Mouse (Mus musculus) kidney, embryonic 14.5 days (tissue): ENCODE results near the gene Pls1. TPM values are rescaled to one million over a fixed set of nuclear protein-coding genes. Genes with fewer than 3 reads are reported as not detected.

Source experiments
- ATAC-seq: fragments of 200-750 bp; cut with Nextera tagmentation; 2 replicates; pipeline ENCODE4 v1.8.0; 2017; ENCODE audit warnings: moderate number of reproducible peaks, mild to moderate bottlenecking, moderate TSS enrichment, moderate library complexity; ENCODE audit not compliant: low FRiP score, low TSS enrichment
- H3K27ac ChIP-seq: fragments of 300-500 bp; sonication (generic); 2 replicates; pipeline ENCODE4 v1.5.1; 2014; ENCODE audit warnings: low read depth, mild to moderate bottlenecking, low read length, moderate library complexity, mixed read lengths
- H3K27me3 ChIP-seq: fragments of 300-500 bp; sonication (generic); 2 replicates; pipeline ENCODE4 v1.6.1; 2014; ENCODE audit warnings: mild to moderate bottlenecking, low read length; ENCODE audit not compliant: control insufficient read depth, insufficient read depth
- H3K36me3 ChIP-seq: fragments of 300-500 bp; sonication (generic); 2 replicates; pipeline ENCODE4 v1.6.1; 2014; ENCODE audit warnings: low read length, mixed read lengths; ENCODE audit not compliant: control insufficient read depth, insufficient read depth
- H3K4me1 ChIP-seq: fragments of 300-500 bp; sonication (generic); 2 replicates; pipeline ENCODE4 v1.6.1; 2014; ENCODE audit warnings: low read length, mixed read lengths; ENCODE audit not compliant: control insufficient read depth, insufficient read depth
- H3K4me2 ChIP-seq: fragments of 300-500 bp; sonication (generic); replicated peaks from 2 replicates; pipeline ENCODE4 v1.6.1; 2014; ENCODE audit warnings: low read depth, mild to moderate bottlenecking, low read length
- H3K4me3 ChIP-seq: fragments of 300-500 bp; sonication (generic); 2 replicates; pipeline ENCODE4 v1.5.1; 2014; ENCODE audit warnings: mild to moderate bottlenecking, low read length
- H3K9ac ChIP-seq: fragments of 300-500 bp; sonication (generic); 2 replicates; pipeline ENCODE4 v1.6.1; 2014; ENCODE audit warnings: low read depth, mild to moderate bottlenecking, low read length, moderate library complexity
- H3K9me3 ChIP-seq: fragments of 300-500 bp; sonication (generic); 2 replicates; pipeline ENCODE4 v1.6.1; 2016; ENCODE audit warnings: low read length; ENCODE audit not compliant: control insufficient read depth
- WGBS: fragments of 180-500 bp; shearing (Covaris S2); extraction: QIAGEN DNeasy Blood & Tissue Kit; methylation state at CpG from one replicate; pipeline ENCODE4 v1.1.7; 2014; 5-methylcytosine and 5-hydroxymethylcytosine counted together
- polyA plus RNA-seq: library from polyadenylated mRNA; unstranded; fragments of >200 nt; fragmentation: Nextera tagmentation; extraction: Ambion mirVana; gene quantifications from 2 replicates; pipeline ENCODE4 v1.2.1, GENCODE M21; 2014

The Pls1 gene
- polyA plus RNA-seq, 1 experiment from 2014 or later: 14.1 TPM

GRCm38 (mm10) chr9:95845711-95846110, 600 bp upstream of the Pls1 start:
- H3K27ac ChIP-seq: no peak overlapping the region
- whole genome bisulfite sequencing: 57% methylated on average over 4 of the region's 4 CpGs

GRCm38 (mm10) chr9:95839424-95839823, 5.7 kb downstream of the Pls1 start:
- Histone ChIP-seq H3K36me3 (no peaks in the 10 kb centered on the region), H3K27ac (no peak overlapping the region), H3K9ac (no peak overlapping the region), H3K4me2 (no peak overlapping the region), H3K27me3 (no peaks in the 10 kb centered on the region), H3K4me1 (no peaks in the 10 kb centered on the region), H3K9me3 (no peaks in the 10 kb centered on the region), H3K4me3 (no peak overlapping the region)
- no peak for ATAC-seq
- WGBS: 92% methylated on average over 3 of the region's 3 CpGs

More at GRCm38 (mm10) chr9:95845711-95846110, 600 bp upstream of the Pls1 start:
- Histone ChIP-seq H3K9me3 (no peaks in the 10 kb centered on the region), H3K9ac (no peak overlapping the region), H3K4me1 (no peaks in the 10 kb centered on the region), H3K27me3 (no peaks in the 10 kb centered on the region; the same call in 1 of the 2 replicates), H3K4me2 (peak overlapping the region; percentile 90), H3K4me3 (peak overlapping the region; percentile 66; the same call in 1 of the 2 replicates), H3K36me3 (no peaks in the 10 kb centered on the region)
- ATAC-seq: no peak

GRCm38 (mm10) chr9:95835741-95836140, 9.4 kb downstream of the Pls1 start:
- no peaks in the 10 kb centered on the region for H3K4me1 ChIP-seq
- no peak overlapping the region for H3K4me2 ChIP-seq
- no peaks in the 10 kb centered on the region for H3K9me3 ChIP-seq
- WGBS: 85% methylated on average over 10 of the region's 10 CpGs
- H3K4me3 ChIP-seq: no peak overlapping the region
- 0 out of 2 replicates have a peak, but pooled peaks have one; percentile 16 for ATAC-seq
- no peak overlapping the region for H3K27ac ChIP-seq
- H3K9ac ChIP-seq: no peak overlapping the region
- H3K27me3 ChIP-seq: no peaks in the 10 kb centered on the region
- H3K36me3 ChIP-seq: no peaks in the 10 kb centered on the region

- Histone ChIP-seq H3K36me3 (no peaks in the 10 kb centered on the region), H3K9ac (no peak overlapping the region), H3K4me2 (no peak overlapping the region), H3K4me1 (no peaks in the 10 kb centered on the region), H3K4me3 (no peak overlapping the region), H3K27me3 (no peaks in the 10 kb centered on the region), H3K27ac (no peak overlapping the region), H3K9me3 (no peaks in the 10 kb centered on the region)
- no peak for ATAC-seq
- 69% methylated on average over 3 of the region's 3 CpGs for WGBS
Observed at GRCm38 (mm10) chr9:95834799-95835198, 10.3 kb downstream of the Pls1 start.

- 92% methylated on average over 3 of the region's 3 CpGs for WGBS
- ATAC-seq: no peak
- H3K27ac ChIP-seq: no peak overlapping the region
Observed at GRCm38 (mm10) chr9:95832758-95833157, 12.4 kb downstream of the Pls1 start.

GRCm38 (mm10) chr9:95827565-95827964, 17.5 kb downstream of the Pls1 start:
- Histone ChIP-seq H3K9ac (no peak overlapping the region), H3K27ac (no peak overlapping the region), H3K4me2 (no peak overlapping the region), H3K36me3 (no peaks in the 10 kb centered on the region), H3K9me3 (no peaks in the 10 kb centered on the region), H3K4me1 (no peaks in the 10 kb centered on the region), H3K27me3 (no peaks in the 10 kb centered on the region), H3K4me3 (no peak overlapping the region)
- WGBS: 91% methylated on average over 5 of the region's 5 CpGs
- ATAC-seq: no peak

More at GRCm38 (mm10) chr9:95832758-95833157, 12.4 kb downstream of the Pls1 start:
- no peaks in the 10 kb centered on the region for H3K27me3 ChIP-seq
- no peak overlapping the region for H3K4me3 ChIP-seq
- no peak overlapping the region for H3K9ac ChIP-seq
- H3K4me2 ChIP-seq: no peak overlapping the region
- H3K36me3 ChIP-seq: no peaks in the 10 kb centered on the region
- H3K4me1 ChIP-seq: no peaks in the 10 kb centered on the region
- no peaks in the 10 kb centered on the region for H3K9me3 ChIP-seq

GRCm38 (mm10) chr9:95822531-95822930, 22.6 kb downstream of the Pls1 start:
- Histone ChIP-seq H3K4me1 (no peaks in the 10 kb centered on the region), H3K9ac (no peak overlapping the region), H3K4me2 (no peak overlapping the region), H3K4me3 (no peak overlapping the region), H3K27ac (no peak overlapping the region), H3K36me3 (no peaks in the 10 kb centered on the region), H3K27me3 (no peaks in the 10 kb centered on the region), H3K9me3 (no peaks in the 10 kb centered on the region)
- no peak for ATAC-seq
- WGBS: 82% methylated on average over 7 of the region's 7 CpGs

- Histone ChIP-seq H3K4me2 (no peak overlapping the region), H3K9ac (no peak overlapping the region), H3K9me3 (no peaks in the 10 kb centered on the region), H3K4me1 (no peaks in the 10 kb centered on the region), H3K27me3 (no peaks in the 10 kb centered on the region), H3K36me3 (no peaks in the 10 kb centered on the region), H3K27ac (no peak overlapping the region), H3K4me3 (no peak overlapping the region)
- no peak for ATAC-seq
- 81% methylated on average over 4 of the region's 4 CpGs for WGBS
Observed at GRCm38 (mm10) chr9:95815706-95816105, 29.4 kb downstream of the Pls1 start.

GRCm38 (mm10) chr9:95815015-95815673, 30.0 kb downstream of the Pls1 start:
- ATAC-seq: no peak
- H3K9ac ChIP-seq: no peak overlapping the region
- H3K36me3 ChIP-seq: no peaks in the 10 kb centered on the region
- H3K4me3 ChIP-seq: no peak overlapping the region
- H3K4me2 ChIP-seq: no peak overlapping the region
- H3K27me3 ChIP-seq: no peaks in the 10 kb centered on the region
- H3K27ac ChIP-seq: no peak overlapping the region
- no peaks in the 10 kb centered on the region for H3K4me1 ChIP-seq
- 87% methylated on average over 11 of the region's 11 CpGs for WGBS
- H3K9me3 ChIP-seq: no peaks in the 10 kb centered on the region
